Mouse (Mus musculus) liver, postnatal 0 days (tissue): ENCODE data around the gene Chn1.

Experiments
- CTCF ChIP-seq: sonication (generic); IDR thresholded peaks from 2 replicates; pipeline ENCODE4 v1.5.1; 2016; ENCODE audit warnings: antibody characterized with exemption, low read depth
- EP300 ChIP-seq: IDR thresholded peaks from 2 replicates; pipeline ENCODE4 v1.6.1; 2016; ENCODE audit warnings: antibody characterized with exemption, low read depth, mild to moderate bottlenecking

DNA sequence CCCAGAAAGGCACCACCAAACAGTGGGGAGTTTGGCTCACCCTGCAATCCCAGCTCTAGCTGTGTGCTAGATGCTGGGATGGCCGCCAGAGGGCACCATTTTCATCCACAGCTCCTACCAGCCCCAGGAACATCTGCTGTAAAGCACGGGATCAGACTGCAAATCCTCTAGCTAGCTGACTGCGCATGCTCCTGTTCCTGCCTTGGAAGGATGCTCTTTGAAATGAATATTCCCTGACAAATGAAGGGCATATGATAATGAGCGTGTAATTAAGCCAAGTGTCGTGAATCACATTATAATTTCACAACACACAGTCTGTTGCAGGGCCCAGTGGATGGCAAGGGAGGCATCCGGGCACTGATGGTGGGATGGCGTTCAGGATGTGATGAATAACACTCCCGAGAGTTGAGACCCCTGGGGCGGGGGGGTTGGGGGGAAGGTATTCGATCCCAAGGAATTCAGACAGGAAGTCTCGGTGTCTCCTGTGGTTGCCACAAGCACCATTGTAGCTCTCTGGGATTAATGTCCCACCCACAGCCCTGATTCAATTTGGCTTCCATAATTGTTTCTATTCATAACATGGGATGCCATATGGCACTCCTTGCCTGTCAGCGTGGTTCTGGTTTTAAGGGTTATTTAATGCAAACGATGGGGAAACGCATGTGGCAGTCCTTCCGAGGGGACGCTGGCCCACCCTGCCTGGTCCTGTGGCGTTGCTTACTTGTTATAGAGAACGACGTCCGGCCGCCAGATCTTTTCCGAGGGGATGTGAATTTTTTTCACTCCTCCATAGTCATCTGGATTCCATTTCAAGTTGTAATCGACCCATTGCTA, 202.4 kb downstream of the Chn1 start:
- TF ChIP-seq CTCF = peak; percentile 81
- TF ChIP-seq EP300 = no peak
